Mouse (Mus musculus) gastrocnemius, postnatal 14 days (tissue): ENCODE data around the gene Atp6v1e1. TPM values are rescaled to one million over a fixed set of nuclear protein-coding genes. Genes with fewer than 3 reads are reported as not detected.
"Not testable (repeated sequence)": the region's sequence is repeated elsewhere in the genome, so short reads cannot be mapped to it uniquely, and the experiment has no call there.

Experiments
- DNase-seq: peaks from one replicate; pipeline ENCODE4 v3.0.0; 2021; ENCODE audit warnings: mixed read lengths
- intact Hi-C: fragments of 180-260 bp; cut with DNase I; formaldehyde crosslinking; loops from one replicate; pipeline ENCODE4 v1.15.1; 2025; ENCODE audit warnings: low total_unique reads
- total RNA-seq, 2 experiments: library from RNA; stranded (reverse); gene quantifications; 2 replicates each; pipeline ENCODE4 v1.2.3; 2021

Gene Atp6v1e1
- total RNA-seq, 2 experiments from 2014 or later = 124 to 125 TPM

DNA sequence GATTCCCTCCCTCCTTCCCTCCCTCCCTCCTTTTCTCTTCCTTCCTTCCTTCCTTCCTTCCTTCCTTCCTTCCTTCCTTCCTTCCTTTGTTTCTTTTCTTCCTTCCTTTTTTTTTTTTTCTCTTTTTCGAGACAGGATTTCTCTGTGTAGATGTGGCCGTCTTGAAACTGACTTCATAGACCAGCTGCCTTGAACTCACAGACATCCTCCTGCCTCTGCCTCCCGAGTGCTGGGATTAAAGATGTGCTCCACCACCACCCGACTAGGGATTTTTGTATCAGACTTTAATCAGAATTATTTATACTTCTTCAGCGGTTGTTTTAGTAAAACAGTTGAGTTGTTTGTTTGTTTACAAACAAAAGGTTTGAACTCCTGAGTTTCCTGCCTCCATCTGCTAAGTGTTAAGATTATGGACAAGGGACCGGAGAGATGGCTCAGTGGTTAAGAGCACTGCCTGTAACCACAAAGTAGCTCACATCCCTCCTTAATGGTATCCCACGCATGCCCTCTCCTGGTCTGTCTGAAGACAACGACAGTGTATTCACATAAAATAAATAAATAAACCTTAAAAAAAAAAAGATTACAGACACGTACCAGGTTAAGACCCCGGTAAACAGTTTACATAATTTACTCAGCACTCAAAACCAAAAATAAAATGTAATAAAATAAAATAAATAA lies 483 bp upstream of the Atp6v1e1 start:
- intact Hi-C loops = no loop called here

DNA sequence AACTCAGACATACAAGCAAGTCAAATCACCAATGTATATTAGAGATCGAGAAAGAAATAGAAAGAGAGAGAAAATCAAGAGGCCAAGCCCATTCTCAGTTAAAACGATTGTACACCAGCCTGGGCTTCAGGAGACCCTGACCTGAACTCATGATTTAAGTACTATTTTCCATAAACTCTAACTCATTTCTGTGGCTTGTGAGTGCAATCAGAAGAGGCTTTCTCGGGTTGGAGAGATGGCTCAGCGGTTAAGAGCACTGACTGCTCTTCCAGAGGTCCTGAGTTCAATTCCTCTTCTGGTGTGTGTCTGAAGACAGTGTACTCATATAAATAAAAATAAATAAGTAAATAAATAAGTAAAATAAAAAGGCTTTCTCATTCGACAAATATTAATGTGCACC lies 878 bp downstream of the Atp6v1e1 start:
- intact Hi-C loops = no loop called here
- no peak for DNase-seq

More for the DNA sequence above, 483 bp upstream of the Atp6v1e1 start:
- no peak for DNase-seq

GRCm38 (mm10) chr6:120820941-120821340 lies 1.7 kb downstream of the Atp6v1e1 start:
- no peak for DNase-seq
- intact Hi-C loops = no loop called here

GRCm38 (mm10) chr6:120820144-120820543 lies 2.4 kb downstream of the Atp6v1e1 start:
- no peak for DNase-seq
- intact Hi-C loops = no loop called here

GRCm38 (mm10) chr6:120819294-120819693 lies 3.3 kb downstream of the Atp6v1e1 start:
- intact Hi-C loops = loop anchor here (5.0 kb wide), 1 partner anchor 47 kb away; the partner anchor contains the start of gene Slc25a18
- no peak for DNase-seq

DNA sequence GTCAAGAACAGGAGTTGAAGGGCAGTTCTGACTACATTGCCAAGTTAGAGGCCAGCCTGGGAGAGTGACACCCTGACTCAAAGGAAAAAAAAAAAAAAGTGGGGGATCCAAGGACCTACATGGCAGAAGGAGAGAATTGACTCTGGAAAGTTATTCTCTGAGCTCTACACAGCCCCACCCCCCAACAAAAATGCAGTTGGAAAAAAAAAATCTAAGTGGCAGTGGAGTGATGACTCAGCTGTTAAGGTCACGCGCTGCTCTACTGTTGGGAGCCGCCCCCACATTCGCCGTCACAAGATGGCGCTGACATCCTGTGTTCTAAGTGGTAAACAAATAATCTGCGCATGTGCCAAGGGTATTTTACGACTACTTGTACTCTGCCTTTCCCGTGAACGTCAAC lies 10.6 kb downstream of the Atp6v1e1 start:
- intact Hi-C loops, DNase-seq: not testable (repeated sequence)

GRCm38 (mm10) chr6:120807738-120808081 lies 14.9 kb downstream of the Atp6v1e1 start:
- DNase-seq = no peak

DNA sequence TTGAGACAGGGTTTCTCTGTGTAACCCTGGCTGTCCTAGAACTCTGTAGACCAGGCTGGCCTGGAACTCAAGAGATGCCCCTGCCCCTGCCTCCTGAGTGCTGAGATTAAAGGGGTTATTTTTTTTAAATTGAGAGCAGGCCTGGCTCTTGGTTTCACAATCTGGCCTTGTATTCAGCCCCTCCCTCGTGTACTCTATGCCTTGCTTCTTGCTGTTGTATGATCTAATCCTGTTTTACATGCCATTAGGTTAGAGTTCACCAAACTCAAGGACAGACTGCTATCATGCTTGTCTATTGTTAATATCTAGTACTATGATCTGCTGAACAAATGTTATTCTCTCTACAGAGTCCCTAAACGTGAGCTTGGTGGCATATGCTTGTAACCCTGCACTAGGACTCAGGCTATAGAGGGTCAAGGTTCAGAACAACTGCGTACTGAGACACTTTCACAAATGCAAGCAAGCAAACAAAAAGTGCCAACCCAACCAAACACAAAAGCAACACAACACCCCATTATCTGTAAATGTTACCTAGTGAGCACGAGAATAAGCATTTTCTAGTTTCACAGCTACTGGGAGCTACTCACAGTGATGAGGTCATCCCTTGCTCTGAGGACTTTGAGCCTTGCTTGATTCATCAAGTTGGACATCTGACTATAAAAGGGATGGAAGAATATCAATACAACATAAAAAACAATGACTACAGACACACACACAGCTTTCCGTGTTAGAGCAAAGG lies 15.4 kb downstream of the Atp6v1e1 start:
- intact Hi-C loops = no loop called here
- DNase-seq = no peak

More at GRCm38 (mm10) chr6:120807738-120808081, 14.9 kb downstream of the Atp6v1e1 start:
- intact Hi-C loops = no loop called here

- intact Hi-C loops = no loop called here
- no peak for DNase-seq
Observed at GRCm38 (mm10) chr6:120799581-120800041, 23.0 kb downstream of the Atp6v1e1 start.

DNA sequence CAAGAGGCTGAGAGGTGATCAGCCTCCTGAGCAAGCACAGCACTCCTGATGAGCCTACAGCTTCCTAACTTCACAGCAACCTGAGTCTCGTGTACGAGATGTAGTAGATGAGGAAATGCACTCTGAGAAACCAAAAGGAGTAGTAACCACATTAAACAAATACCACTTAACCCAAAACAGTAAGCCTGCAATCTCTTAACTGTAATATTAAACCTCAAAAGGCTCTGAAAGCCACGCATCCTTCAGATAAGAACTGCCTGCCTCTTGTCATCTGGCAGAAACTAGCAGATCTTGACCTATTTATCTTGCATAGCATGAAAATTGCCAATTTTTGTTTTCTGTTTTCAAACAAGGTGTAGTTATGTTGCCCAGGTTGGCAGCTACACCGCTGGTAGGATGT lies 23.7 kb downstream of the Atp6v1e1 start:
- intact Hi-C loops = no loop called here

GRCm38 (mm10) chr6:120798019-120798418 lies 24.6 kb downstream of the Atp6v1e1 start:
- no peak for DNase-seq
- intact Hi-C loops = no loop called here

More for the DNA sequence above, 23.7 kb downstream of the Atp6v1e1 start:
- no peak for DNase-seq

GRCm38 (mm10) chr6:120796111-120796510 lies 26.5 kb downstream of the Atp6v1e1 start:
- intact Hi-C loops = no loop called here
- no peak for DNase-seq

- peak; percentile 71 for DNase-seq
- intact Hi-C loops = no loop called here
Observed at GRCm38 (mm10) chr6:120795422-120796086, 27.0 kb downstream of the Atp6v1e1 start.

- DNase-seq = no peak
- intact Hi-C loops = no loop called here
Observed at GRCm38 (mm10) chr6:120792947-120793346, 29.6 kb downstream of the Atp6v1e1 start.

DNA sequence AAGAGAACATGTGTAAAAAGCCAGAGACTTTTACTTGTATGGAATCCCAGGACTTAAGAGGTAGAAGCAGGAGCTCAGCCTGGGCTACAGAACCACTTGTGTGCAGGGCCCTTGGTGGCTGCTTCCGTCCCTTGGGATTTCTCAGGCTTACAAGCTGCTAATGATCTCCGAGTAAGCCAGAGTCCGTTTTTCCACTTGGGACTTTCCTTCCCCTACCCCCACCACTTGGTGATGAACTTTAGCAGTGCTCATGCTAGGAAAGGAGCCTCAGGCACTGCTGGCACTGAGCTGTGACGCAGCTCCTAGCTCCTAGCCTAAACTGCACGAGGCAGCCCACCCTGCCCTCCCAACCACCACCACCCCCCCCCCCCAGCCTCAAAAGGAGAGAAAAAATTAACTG lies 31.9 kb downstream of the Atp6v1e1 start:
- no peak for DNase-seq

GRCm38 (mm10) chr6:120790153-120790552 lies 32.4 kb downstream of the Atp6v1e1 start:
- intact Hi-C loops = no loop called here

More for the DNA sequence above, 31.9 kb downstream of the Atp6v1e1 start:
- intact Hi-C loops = no loop called here

DNA sequence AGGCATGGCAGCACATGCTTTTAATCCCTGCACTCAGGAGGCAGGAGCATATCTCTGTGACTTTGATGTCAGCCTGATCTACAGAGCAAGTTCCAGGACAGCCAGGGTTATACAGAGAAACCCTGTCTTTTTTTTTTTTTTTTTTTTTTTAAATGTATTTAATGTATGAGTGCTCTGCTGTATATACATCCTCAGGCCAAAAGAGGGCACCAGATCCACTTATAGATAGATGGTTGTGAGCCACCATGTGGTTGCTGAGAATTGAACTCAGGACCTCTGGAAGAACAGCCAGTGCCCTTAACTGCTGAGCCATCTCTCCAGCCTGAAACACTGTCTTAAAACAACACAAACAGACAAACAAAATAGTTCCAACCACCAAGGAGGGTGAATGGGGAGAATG lies 33.7 kb downstream of the Atp6v1e1 start:
- intact Hi-C loops = no loop called here
- DNase-seq = no peak

More at GRCm38 (mm10) chr6:120790153-120790552, 32.4 kb downstream of the Atp6v1e1 start:
- DNase-seq = no peak

- no peak for DNase-seq
- intact Hi-C loops = no loop called here
Observed at GRCm38 (mm10) chr6:120788068-120788607, 34.5 kb downstream of the Atp6v1e1 start.

DNA sequence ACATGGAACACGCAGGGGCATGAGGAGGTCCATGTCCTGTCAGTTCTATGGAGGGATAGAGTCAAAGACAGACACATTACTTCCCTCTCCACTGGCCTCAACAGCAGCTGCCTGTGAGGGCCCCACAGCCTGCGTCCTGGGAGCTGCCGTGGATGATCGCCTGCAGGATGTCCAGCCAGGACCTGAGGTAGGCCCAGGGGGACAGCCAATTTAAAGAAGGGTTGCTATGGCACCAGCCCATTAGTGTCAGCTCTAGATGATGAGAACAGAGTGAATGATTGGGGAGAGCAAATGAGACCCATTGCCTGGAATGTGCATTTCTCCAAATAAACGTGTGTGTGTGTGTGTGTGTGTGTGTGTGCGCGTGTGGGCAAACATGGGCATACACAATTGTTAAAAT lies 38.2 kb downstream of the Atp6v1e1 start:
- intact Hi-C loops = no loop called here
- no peak for DNase-seq

- no peak for DNase-seq
- intact Hi-C loops = no loop called here
Observed at GRCm38 (mm10) chr6:120782948-120783347, 39.6 kb downstream of the Atp6v1e1 start.
